Mouse (Mus musculus) embryonic facial prominence, embryonic 12.5 days (tissue): ENCODE data around the gene C530008M17Rik. TPM values are rescaled to one million over a fixed set of nuclear protein-coding genes. Genes with fewer than 3 reads are reported as not detected.
A peak's percentile ranks its signal among the peaks of the same experiment; 100 is the strongest.

Experiments
- ATAC-seq: fragments of 200-750 bp; cut with Nextera tagmentation; 2 replicates; pipeline ENCODE4 v1.8.0; 2017; ENCODE audit not compliant: insufficient number of reproducible peaks, insufficient read depth, low FRiP score, low TSS enrichment
- H3K27ac ChIP-seq: fragments of 300-500 bp; sonication (generic); 2 replicates; pipeline ENCODE4 v1.5.1; 2016; ENCODE audit warnings: mild to moderate bottlenecking
- H3K27me3 ChIP-seq: fragments of 300-500 bp; sonication (generic); 2 replicates; pipeline ENCODE4 v1.6.1; 2016; ENCODE audit warnings: mild to moderate bottlenecking, moderate library complexity
- H3K36me3 ChIP-seq: fragments of 300-500 bp; sonication (generic); 2 replicates; pipeline ENCODE4 v1.6.1; 2016; ENCODE audit warnings: mild to moderate bottlenecking
- H3K4me1 ChIP-seq: fragments of 300-500 bp; sonication (generic); 2 replicates; pipeline ENCODE4 v1.6.1; 2016
- H3K4me2 ChIP-seq: fragments of 300-500 bp; sonication (generic); replicated peaks from 2 replicates; pipeline ENCODE4 v1.6.1; 2016; ENCODE audit warnings: mild to moderate bottlenecking, moderate library complexity
- H3K4me3 ChIP-seq: fragments of 300-500 bp; sonication (generic); 2 replicates; pipeline ENCODE4 v1.5.1; 2016; ENCODE audit warnings: mild to moderate bottlenecking
- H3K9ac ChIP-seq: fragments of 300-500 bp; sonication (generic); 2 replicates; pipeline ENCODE4 v1.6.1; 2016; ENCODE audit warnings: mild to moderate bottlenecking, moderate library complexity
- H3K9me3 ChIP-seq: fragments of 300-500 bp; sonication (generic); 2 replicates; pipeline ENCODE4 v1.6.1; 2016; ENCODE audit warnings: mild to moderate bottlenecking, moderate library complexity
- WGBS: fragments of 180-500 bp; shearing (Covaris S2); methylation state at CpG from one replicate; pipeline ENCODE4 v1.1.7; 2016; 5-methylcytosine and 5-hydroxymethylcytosine counted together
- polyA plus RNA-seq: library from polyadenylated mRNA; unstranded; fragments of >200 nt; fragmentation: Nextera tagmentation; extraction: Ambion mirVana; gene quantifications from 2 replicates; pipeline ENCODE4 v1.2.1, GENCODE M21; 2016

Gene C530008M17Rik
- polyA plus RNA-seq, 1 experiment from 2014 or later = 28.0 TPM

DNA sequence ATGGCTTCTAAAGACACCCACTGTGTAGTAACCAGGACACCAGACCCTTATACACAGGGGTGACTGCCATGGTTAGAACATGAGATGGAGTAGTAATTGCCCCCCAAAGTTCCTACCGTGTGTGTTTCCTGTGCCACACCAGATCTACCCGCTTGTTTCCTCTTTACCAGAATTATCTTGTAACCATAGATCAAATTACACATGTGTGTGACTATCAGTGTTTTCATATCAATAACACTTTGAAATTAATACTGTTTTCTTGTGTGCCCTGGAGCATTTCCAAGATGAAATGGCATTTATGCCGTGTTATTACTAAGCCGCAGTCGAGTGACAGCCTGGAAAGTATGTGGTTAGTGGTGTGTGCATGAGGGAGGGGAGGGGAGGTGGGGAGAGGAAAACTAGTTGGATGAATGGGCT, 33.9 kb downstream of the C530008M17Rik start:
- ATAC-seq = no peak
- WGBS = 38% methylated on average over 5 of the region's 5 CpGs
- no peaks in the 10 kb centered on the region for H3K9me3 ChIP-seq

DNA sequence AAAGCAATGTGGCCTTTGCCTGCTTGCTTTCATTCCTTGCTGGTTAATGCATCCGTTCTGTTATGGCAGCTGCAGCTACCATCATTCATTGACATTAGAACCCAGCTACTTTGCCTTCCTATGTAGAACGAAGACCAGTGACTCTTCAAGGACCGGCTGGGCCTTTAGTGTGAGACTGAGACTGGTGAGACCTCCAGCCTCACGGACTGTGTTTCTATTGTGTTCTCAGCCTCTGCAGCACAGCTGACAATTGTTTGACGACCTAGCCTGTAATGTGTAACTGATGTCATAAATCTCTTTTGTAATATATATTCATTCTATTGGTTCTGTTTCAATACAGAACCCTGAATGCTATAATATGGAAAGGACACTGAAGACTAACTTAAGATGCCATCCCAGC, 34.9 kb downstream of the C530008M17Rik start:
- Histone ChIP-seq H3K36me3 (no peaks in the 10 kb centered on the region), H3K4me1 (peaks cover 7% of the 10 kb centered on the region; the same call in 1 of the 2 replicates), H3K4me3 (no peak overlapping the region), H3K9me3 (no peaks in the 10 kb centered on the region), H3K27me3 (no peaks in the 10 kb centered on the region), H3K9ac (no peak overlapping the region), H3K27ac (no peak overlapping the region), H3K4me2 (no peak overlapping the region)
- no peak for ATAC-seq
- WGBS = 87% methylated on average over 5 of the region's 5 CpGs

More for the DNA sequence above, 33.9 kb downstream of the C530008M17Rik start:
- Histone ChIP-seq H3K4me3 (no peak overlapping the region), H3K27me3 (no peaks in the 10 kb centered on the region), H3K27ac (no peak overlapping the region), H3K4me1 (peaks cover 7% of the 10 kb centered on the region; the same call in 1 of the 2 replicates), H3K36me3 (no peaks in the 10 kb centered on the region), H3K9ac (no peak overlapping the region), H3K4me2 (no peak overlapping the region)

DNA sequence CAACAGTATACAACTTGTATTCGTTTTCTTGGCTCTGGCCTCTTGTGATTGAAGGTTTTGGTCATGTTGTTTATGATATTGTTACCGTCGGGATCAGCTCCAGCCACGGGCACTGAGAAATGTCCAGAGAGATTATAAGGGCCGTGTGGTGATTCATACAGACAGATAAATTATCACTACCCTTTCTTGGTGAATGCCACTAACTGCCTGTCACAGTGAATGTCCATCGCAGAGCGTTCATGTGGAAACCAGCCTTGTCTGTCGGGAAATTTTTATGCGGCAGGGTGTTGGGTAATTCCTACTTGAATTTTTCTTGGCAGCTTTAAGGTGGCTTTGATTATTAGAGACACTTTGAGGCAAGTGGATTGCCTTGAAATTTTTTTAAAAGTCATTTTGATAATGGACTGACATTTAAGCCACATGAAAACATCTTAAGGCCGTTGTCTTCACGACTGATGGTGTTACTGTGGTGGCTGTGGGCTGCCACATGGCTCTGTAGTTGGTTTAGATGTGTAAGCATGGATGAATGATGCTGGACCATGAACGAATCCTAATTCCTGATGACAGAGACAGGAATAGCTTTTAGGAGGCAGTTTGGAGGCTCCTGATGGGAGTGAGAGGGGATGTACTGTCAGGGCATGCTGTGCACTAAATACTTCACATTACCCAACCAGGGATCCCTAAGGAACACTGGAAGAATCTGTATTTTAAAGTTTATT, 35.6 kb downstream of the C530008M17Rik start:
- Histone ChIP-seq H3K4me1 (peaks cover 7% of the 10 kb centered on the region; the same call in 1 of the 2 replicates), H3K27ac (no peak overlapping the region), H3K9me3 (no peaks in the 10 kb centered on the region), H3K36me3 (no peaks in the 10 kb centered on the region), H3K27me3 (no peaks in the 10 kb centered on the region), H3K9ac (no peak overlapping the region), H3K4me3 (no peak overlapping the region), H3K4me2 (no peak overlapping the region)
- 80% methylated on average over 12 of the region's 12 CpGs for WGBS
- ATAC-seq = no peak

DNA sequence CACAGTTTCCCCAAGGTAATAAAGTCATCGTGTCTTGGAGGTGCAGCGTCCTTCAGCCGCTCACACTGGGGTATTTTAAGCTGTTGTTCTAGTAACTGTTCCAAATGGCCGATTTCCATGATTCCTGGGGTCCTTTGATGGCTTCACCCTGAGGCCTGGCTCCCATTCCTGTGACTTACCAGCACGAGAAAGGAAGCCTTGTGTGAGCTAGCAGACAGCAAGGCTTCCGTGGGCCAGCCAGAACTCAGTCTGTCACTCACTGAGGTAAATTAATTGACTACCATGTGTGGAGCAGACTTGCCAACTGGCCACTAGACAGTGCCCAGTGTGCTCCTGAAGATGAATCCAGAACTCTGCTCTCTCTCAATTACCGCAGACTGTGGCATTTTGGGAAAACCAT, 41.2 kb downstream of the C530008M17Rik start:
- peaks cover 6% of the 10 kb centered on the region for H3K4me1 ChIP-seq
- H3K4me2 ChIP-seq = no peak overlapping the region
- H3K9ac ChIP-seq = no peak overlapping the region
- H3K27me3 ChIP-seq = no peaks in the 10 kb centered on the region
- no peak overlapping the region for H3K27ac ChIP-seq
- WGBS = 52% methylated on average over 7 of the region's 7 CpGs
- no peaks in the 10 kb centered on the region for H3K36me3 ChIP-seq
- H3K9me3 ChIP-seq = no peaks in the 10 kb centered on the region
- no peak for ATAC-seq
- H3K4me3 ChIP-seq = no peak overlapping the region

DNA sequence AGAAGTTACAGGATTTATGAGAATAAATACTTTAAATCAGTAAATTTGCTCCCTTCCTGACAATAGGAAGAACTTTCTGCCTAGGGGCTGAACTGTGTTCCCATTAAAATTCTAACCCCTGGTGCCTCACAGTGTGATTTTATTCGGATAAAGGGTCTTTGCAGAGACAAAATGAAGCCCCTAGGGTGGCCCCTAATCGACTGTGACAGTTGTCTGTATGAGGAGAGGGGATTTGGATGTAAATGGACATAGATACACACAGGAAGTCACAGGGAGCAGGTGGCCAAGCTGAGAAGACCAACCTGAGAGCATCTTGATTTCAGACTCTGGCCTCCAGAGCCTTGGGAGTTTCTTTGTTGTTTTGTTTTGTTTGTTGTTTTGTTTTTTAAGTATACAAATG, 41.9 kb downstream of the C530008M17Rik start:
- no peak overlapping the region for H3K27ac ChIP-seq
- ATAC-seq = no peak
- 15% methylated on average over 2 of the region's 2 CpGs for WGBS
- H3K9ac ChIP-seq = no peak overlapping the region
- peaks cover 11% of the 10 kb centered on the region for H3K4me1 ChIP-seq
- no peaks in the 10 kb centered on the region for H3K36me3 ChIP-seq
- no peak overlapping the region for H3K4me2 ChIP-seq
- no peaks in the 10 kb centered on the region for H3K9me3 ChIP-seq
- H3K27me3 ChIP-seq = no peaks in the 10 kb centered on the region
- H3K4me3 ChIP-seq = no peak overlapping the region

DNA sequence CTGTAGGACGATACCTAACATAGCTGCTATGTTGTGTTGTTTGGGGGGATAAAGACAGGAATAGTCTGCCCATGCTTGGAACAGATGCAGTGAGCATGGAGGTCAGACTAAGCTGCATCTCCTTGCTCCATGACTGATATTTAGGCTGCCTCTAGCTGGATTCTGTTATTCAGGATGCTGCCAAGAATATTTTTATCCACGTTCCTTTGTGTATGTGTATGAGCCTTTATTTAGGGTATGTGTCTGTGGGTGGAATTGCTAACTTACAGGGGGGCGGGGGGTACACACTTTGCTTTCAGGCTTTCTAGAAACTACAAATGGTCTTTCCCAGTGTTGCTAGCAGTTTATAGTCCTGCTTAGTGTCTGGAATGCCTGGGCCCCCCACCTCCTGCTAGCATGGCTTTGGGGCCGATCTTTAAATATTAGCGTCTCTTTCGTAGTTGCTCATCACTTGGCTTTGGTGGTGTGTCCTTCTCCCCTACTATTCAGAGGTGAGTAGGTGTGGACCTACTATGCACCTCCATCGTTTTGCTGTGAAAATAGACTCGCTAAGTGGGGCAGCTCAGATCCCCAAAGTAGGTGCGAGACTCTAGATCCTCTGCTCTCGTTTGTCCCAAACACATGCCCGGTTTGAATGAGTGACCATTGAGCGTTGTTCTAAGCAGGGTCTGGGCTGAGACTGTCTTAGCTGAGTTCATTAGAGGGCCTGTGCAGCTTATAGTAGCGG, 45.0 kb downstream of the C530008M17Rik start:
- H3K27ac ChIP-seq = no peak overlapping the region
- ATAC-seq = no peak
- no peak overlapping the region for H3K4me3 ChIP-seq
- H3K9ac ChIP-seq = no peak overlapping the region
- 77% methylated on average over 13 of the region's 13 CpGs for WGBS
- no peaks in the 10 kb centered on the region for H3K36me3 ChIP-seq
- H3K27me3 ChIP-seq = no peaks in the 10 kb centered on the region
- no peak overlapping the region for H3K4me2 ChIP-seq
- no peaks in the 10 kb centered on the region for H3K9me3 ChIP-seq
- H3K4me1 ChIP-seq = peaks cover 12% of the 10 kb centered on the region

DNA sequence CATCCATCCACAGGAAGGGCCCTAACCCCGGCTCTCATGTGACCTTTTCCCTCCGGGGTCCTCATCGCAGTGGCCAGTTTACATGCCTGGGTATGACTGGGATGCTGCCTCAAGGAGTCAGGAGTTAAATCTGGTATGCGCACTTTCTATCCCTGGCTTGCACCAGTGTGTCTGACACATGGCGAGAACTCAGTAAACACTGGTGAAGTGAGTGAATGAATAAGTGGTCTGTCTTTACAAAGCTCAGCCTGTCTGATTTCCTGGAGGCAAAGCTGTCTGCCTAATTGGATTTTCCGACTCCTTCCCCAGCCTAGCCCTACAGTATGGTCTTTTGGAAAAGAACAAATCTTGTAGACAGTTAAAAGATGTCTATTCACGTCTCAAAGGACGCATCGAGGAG, 45.8 kb downstream of the C530008M17Rik start:
- ATAC-seq = no peak
- peaks cover 12% of the 10 kb centered on the region for H3K4me1 ChIP-seq
- no peaks in the 10 kb centered on the region for H3K36me3 ChIP-seq
- H3K4me3 ChIP-seq = no peak overlapping the region
- peak overlapping the region; percentile 46; the same call in 1 of the 2 replicates for H3K4me2 ChIP-seq
- H3K27ac ChIP-seq = no peak overlapping the region
- H3K9me3 ChIP-seq = no peaks in the 10 kb centered on the region
- no peaks in the 10 kb centered on the region for H3K27me3 ChIP-seq
- 23% methylated on average over 9 of the region's 9 CpGs for WGBS
- H3K9ac ChIP-seq = no peak overlapping the region

DNA sequence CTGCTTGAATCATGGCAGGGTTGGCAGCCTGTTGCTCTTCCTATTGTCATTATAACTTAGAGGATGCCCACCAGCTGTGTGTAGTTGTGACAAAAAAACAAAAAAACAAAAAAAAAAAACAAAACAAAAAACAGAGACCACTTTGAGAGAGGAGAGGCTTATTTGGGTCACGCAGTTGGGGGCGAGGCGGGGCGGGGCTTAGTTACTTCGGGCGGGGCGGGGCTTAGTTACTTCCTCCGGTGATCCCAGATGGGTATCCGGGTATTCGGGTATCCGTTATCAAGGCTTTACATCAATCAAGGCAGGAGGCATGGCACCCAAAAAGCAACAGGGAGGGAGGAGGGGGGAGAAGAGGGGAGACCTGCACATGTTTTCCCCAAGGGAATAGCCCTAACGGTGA, 46.3 kb downstream of the C530008M17Rik start:
- peak overlapping the region; percentile 23 for H3K4me3 ChIP-seq
- ATAC-seq = no peak
- no peak overlapping the region for H3K9ac ChIP-seq
- peak overlapping the region; percentile 46 for H3K4me2 ChIP-seq
- no peak overlapping the region for H3K27ac ChIP-seq
- no peaks in the 10 kb centered on the region for H3K9me3 ChIP-seq
- H3K4me1 ChIP-seq = peaks cover 12% of the 10 kb centered on the region
- H3K36me3 ChIP-seq = no peaks in the 10 kb centered on the region
- H3K27me3 ChIP-seq = no peaks in the 10 kb centered on the region
- WGBS = 9% methylated on average over 12 of the region's 12 CpGs

DNA sequence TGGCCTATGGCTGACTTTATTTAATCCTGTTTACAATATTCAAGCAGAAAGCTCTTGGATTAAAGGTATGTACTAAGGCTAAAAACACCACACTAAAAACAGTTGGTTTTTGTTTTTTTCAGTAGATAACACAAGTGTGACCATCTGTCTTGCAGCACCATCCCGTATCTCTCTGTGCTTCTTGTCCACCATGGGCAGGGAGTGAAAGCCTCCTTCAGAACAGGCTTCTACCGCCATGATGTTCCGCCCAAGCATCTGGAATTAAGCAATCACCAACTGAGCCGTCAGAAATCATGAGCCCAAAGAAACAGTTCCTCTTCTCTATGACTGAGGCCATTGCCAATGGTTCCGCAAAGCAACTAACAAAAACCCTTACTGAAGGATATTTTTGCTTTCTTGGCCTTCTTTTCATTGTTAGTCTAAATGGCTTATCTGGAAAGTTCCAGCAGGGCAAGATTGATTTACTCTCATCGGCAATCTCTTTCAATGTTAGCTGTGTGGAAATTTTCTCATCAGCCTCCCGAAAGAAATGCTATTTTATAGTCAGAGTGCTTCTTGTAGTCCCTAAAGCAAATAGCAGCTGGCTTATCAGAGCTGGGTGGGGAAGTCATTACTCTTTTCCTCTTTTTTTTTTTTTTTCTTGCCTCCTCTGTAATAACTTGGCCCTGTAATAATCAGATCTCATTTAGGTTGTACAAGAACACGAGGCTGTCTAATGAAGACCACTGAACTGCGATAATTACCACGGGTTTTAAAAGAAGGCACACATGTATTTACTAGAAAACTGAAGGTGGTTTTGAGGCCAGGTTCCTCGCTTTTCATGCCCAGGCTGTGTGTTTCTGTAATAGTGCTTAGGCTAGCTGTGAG, 49.2 kb downstream of the C530008M17Rik start:
- H3K9me3 ChIP-seq = no peaks in the 10 kb centered on the region
- no peak overlapping the region for H3K27ac ChIP-seq
- WGBS = 88% methylated on average over 11 of the region's 11 CpGs
- H3K4me1 ChIP-seq = peaks cover 12% of the 10 kb centered on the region
- H3K4me2 ChIP-seq = no peak overlapping the region
- no peaks in the 10 kb centered on the region for H3K27me3 ChIP-seq
- H3K36me3 ChIP-seq = no peaks in the 10 kb centered on the region
- H3K9ac ChIP-seq = no peak overlapping the region
- no peak for ATAC-seq
- no peak overlapping the region for H3K4me3 ChIP-seq

DNA sequence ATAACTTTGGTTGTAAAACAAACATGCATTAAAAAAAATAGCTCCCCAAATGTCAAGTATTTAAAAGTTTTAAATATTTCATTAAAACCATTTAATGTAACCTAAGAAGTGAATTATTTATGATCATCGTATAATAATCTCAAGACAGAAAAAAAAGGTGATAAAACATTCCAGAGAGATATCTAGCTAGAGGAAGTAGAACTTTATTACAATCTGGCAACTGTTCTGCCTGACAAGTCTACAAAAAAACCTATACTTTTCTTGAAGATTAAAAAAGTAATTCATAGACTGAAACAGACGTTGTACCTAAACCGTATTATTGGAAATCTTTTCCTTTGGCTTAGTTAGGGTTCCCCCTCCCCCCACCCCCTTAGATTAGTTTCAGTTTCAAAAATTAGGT, 50.8 kb downstream of the C530008M17Rik start:
- Histone ChIP-seq H3K36me3 (0 out of 2 replicates have a peak, but pooled peaks cover 3% of the 10 kb centered on the region), H3K4me1 (peaks cover 10% of the 10 kb centered on the region), H3K27ac (no peak overlapping the region), H3K9ac (no peak overlapping the region), H3K9me3 (no peaks in the 10 kb centered on the region), H3K4me2 (no peak overlapping the region), H3K4me3 (no peak overlapping the region), H3K27me3 (no peaks in the 10 kb centered on the region)
- ATAC-seq = no peak
- 83% methylated on average over 3 of the region's 3 CpGs for WGBS

DNA sequence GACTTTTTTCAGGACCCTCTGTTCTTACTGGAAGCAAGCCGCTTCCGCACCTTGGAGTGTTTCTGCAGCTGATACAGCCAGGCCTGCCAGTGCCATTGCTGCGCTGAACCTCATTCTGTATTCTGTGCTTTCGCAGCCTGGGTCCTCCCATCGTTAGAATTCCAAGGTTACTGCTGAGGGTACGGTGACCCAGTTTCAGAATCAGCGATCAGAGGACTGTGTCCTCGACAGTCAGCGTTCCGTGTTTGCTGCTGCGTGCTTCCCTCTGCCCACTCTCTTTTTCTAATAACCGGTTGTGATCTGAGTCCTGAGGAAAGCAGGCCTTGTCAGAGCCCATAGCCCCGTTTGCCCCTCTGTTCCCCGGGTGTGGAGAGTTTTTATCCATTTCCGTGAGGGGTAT, 51.7 kb downstream of the C530008M17Rik start:
- Histone ChIP-seq H3K27ac (no peak overlapping the region), H3K9ac (no peak overlapping the region), H3K9me3 (no peaks in the 10 kb centered on the region), H3K27me3 (no peaks in the 10 kb centered on the region), H3K4me2 (no peak overlapping the region), H3K36me3 (0 out of 2 replicates have a peak, but pooled peaks cover 3% of the 10 kb centered on the region), H3K4me1 (peaks cover 3% of the 10 kb centered on the region; the same call in 1 of the 2 replicates), H3K4me3 (no peak overlapping the region)
- 86% methylated on average over 15 of the region's 15 CpGs for WGBS
- ATAC-seq = no peak
